Mouse (Mus musculus): Measurements from ENCODE around the gene Mov10. TPM values are rescaled to one million over a fixed set of nuclear protein-coding genes. Genes with fewer than 3 reads are reported as not detected.
A peak's percentile ranks its signal among the peaks of the same experiment; 100 is the strongest.
"Not testable (repeated sequence)": the region's sequence is repeated elsewhere in the genome, so short reads cannot be mapped to it uniquely, and the experiment has no call there.

Mov10 gene
- total RNA-seq, 1 experiment from 2014 or later = 18.4 TPM

- peak; percentile 84 for DNase-seq
Observed at GRCm38 (mm10) chr3:104780561-104781420, 37.6 kb downstream of the Mov10 start, which contains the start of gene Ppm1j. Gene Ppm1j (plus strand): TSS chr3:104781056.

- peak; percentile 76 for DNase-seq
Observed at GRCm38 (mm10) chr3:104779949-104780348, 38.4 kb downstream of the Mov10 start.

- peak; percentile 57 for DNase-seq
Observed at GRCm38 (mm10) chr3:104777342-104777741, 41.0 kb downstream of the Mov10 start.

GRCm38 (mm10) chr3:104773301-104773700 lies 45.1 kb downstream of the Mov10 start:
- no peak for DNase-seq

- DNase-seq = no peak
Observed at GRCm38 (mm10) chr3:104771460-104771859, 46.9 kb downstream of the Mov10 start.

- no peak for DNase-seq
Observed at GRCm38 (mm10) chr3:104770918-104771317, 47.4 kb downstream of the Mov10 start.

GRCm38 (mm10) chr3:104770035-104770434 lies 48.3 kb downstream of the Mov10 start:
- DNase-seq = peak; percentile 65

GRCm38 (mm10) chr3:104769135-104769534 lies 49.2 kb downstream of the Mov10 start:
- DNase-seq = no peak

- no peak for DNase-seq
Observed at GRCm38 (mm10) chr3:104767716-104768115, 50.6 kb downstream of the Mov10 start.

- DNase-seq = no peak
Observed at GRCm38 (mm10) chr3:104767141-104767540, 51.2 kb downstream of the Mov10 start.

GRCm38 (mm10) chr3:104765021-104765420 lies 53.3 kb downstream of the Mov10 start:
- peak; percentile 51 for DNase-seq

GRCm38 (mm10) chr3:104762103-104762863 lies 56.1 kb downstream of the Mov10 start:
- DNase-seq = not testable (repeated sequence)

- DNase-seq = no peak
Observed at GRCm38 (mm10) chr3:104758869-104759268, 59.5 kb downstream of the Mov10 start.

- peak; percentile 82 for DNase-seq
Observed at GRCm38 (mm10) chr3:104758406-104758805, 60.0 kb downstream of the Mov10 start.

- DNase-seq = peak; percentile 60
Observed at GRCm38 (mm10) chr3:104752845-104753244, 65.5 kb downstream of the Mov10 start.

Other genes with a start within 250 kb of the Mov10 start
- 77.1 and 104 TPM in 2 replicates for gene Slc16a1, start 179.9 kb downstream of the Mov10 start, total RNA-seq (2021)
- 5.7 and 10.0 TPM in 2 replicates for gene Ppm1j, start 37.5 kb downstream of the Mov10 start, total RNA-seq (2021)
- 0.90 and 1.9 TPM in 2 replicates for gene Fam19a3, start 36.7 kb downstream of the Mov10 start, total RNA-seq (2021)
- 136 and 141 TPM in 2 replicates for gene Rhoc, start 30.2 kb downstream of the Mov10 start, total RNA-seq (2021)
- gene St7l, start 45.4 kb upstream of the Mov10 start, total RNA-seq (2021) = 38.6 and 42.0 TPM in 2 replicates
- 101 and 105 TPM in 2 replicates for gene Capza1, start 45.9 kb upstream of the Mov10 start, total RNA-seq (2021)
- gene Wnt2b, start 143.4 kb upstream of the Mov10 start, total RNA-seq (2021) = 9.6 and 14.7 TPM in 2 replicates
- 22.9 and 27.3 TPM in 2 replicates for gene Cttnbp2nl, start 234.6 kb upstream of the Mov10 start, total RNA-seq (2021)
- gene 4930564D02Rik, start 248.3 kb upstream of the Mov10 start, total RNA-seq (2021) = not detected in 2 replicates